Mouse (Mus musculus): ENCODE results near the gene Ap2a2. TPM values are rescaled to one million over a fixed set of nuclear protein-coding genes. Genes with fewer than 3 reads are reported as not detected.
A peak's percentile ranks its signal among the peaks of the same experiment; 100 is the strongest.

Ap2a2 gene
- polyA plus RNA-seq, 1 experiment from 2014 or later = 81.9 TPM

- ATAC-seq (ENCODE audit: insufficient number of reproducible peaks, low FRiP score, low TSS enrichment, low read depth) = peak; percentile 94
- Histone ChIP-seq H3K4me2 (replicated peaks) (peak within 1 kb of the TSS; percentile 78), H3K27me3 (no peaks in the 10 kb centered on the region), H3K4me3 (replicated peaks) (peak within 1 kb of the TSS; percentile 74), H3K36me3 (no peaks in the 10 kb centered on the region), H3K27ac (replicated peaks) (peak within 1 kb of the TSS; percentile 75), H3K9me3 (replicated peaks) (no peaks in the 10 kb centered on the region), H3K4me1 (peaks cover 24% of the 10 kb centered on the region), H3K9ac (peak within 1 kb of the TSS; percentile 62)
- WGBS = under 1% methylated on average over 46 of the region's 46 CpGs
These were observed 22.2 kb upstream of the Ap2a2 start, which contains the start of gene Chid1 for GRCm38 (mm10) chr7:141539556-141540311. Gene Chid1, minus strand, starts transcription at chr7:141539857.

- Histone ChIP-seq H3K4me3 (replicated peaks) (peak overlapping the region; percentile 74), H3K9me3 (replicated peaks) (no peaks in the 10 kb centered on the region), H3K27me3 (no peaks in the 10 kb centered on the region), H3K9ac (no peak overlapping the region), H3K4me1 (peaks cover 24% of the 10 kb centered on the region), H3K27ac (replicated peaks) (peak overlapping the region; percentile 65), H3K36me3 (no peaks in the 10 kb centered on the region), H3K4me2 (replicated peaks) (peak overlapping the region; percentile 78)
- whole genome bisulfite sequencing = 49% methylated on average over 13 of the region's 13 CpGs
- ATAC-seq (ENCODE audit: insufficient number of reproducible peaks, low FRiP score, low TSS enrichment, low read depth) = peak; percentile 62
These were observed 21.5 kb upstream of the Ap2a2 start for GRCm38 (mm10) chr7:141540312-141541081.

- ATAC-seq (ENCODE audit: insufficient number of reproducible peaks, low FRiP score, low TSS enrichment, low read depth) = no peak
- H3K27me3 ChIP-seq = no peaks in the 10 kb centered on the region
- no peaks in the 10 kb centered on the region for H3K36me3 ChIP-seq
- H3K4me1 ChIP-seq = peaks cover 24% of the 10 kb centered on the region
- H3K4me3 ChIP-seq (replicated peaks) = no peak overlapping the region
- no peak overlapping the region for H3K27ac ChIP-seq (replicated peaks)
- no peak overlapping the region for H3K9ac ChIP-seq
- no peaks in the 10 kb centered on the region for H3K9me3 ChIP-seq (replicated peaks)
- no peak overlapping the region for H3K4me2 ChIP-seq (replicated peaks)
- 59% methylated on average over 4 of the region's 4 CpGs for WGBS
These were observed 20.3 kb upstream of the Ap2a2 start for GRCm38 (mm10) chr7:141541681-141542080.

- H3K27me3 ChIP-seq = no peaks in the 10 kb centered on the region
- 90% methylated on average over 2 of the region's 2 CpGs for WGBS
- H3K4me3 ChIP-seq (replicated peaks) = no peak overlapping the region
- H3K9ac ChIP-seq = no peak overlapping the region
- H3K4me2 ChIP-seq (replicated peaks) = no peak overlapping the region
- no peaks in the 10 kb centered on the region for H3K36me3 ChIP-seq
- H3K27ac ChIP-seq (replicated peaks) = no peak overlapping the region
- H3K9me3 ChIP-seq (replicated peaks) = no peaks in the 10 kb centered on the region
- peaks cover 24% of the 10 kb centered on the region for H3K4me1 ChIP-seq
- ATAC-seq (ENCODE audit: insufficient number of reproducible peaks, low FRiP score, low TSS enrichment, low read depth) = no peak
These were observed 19.4 kb upstream of the Ap2a2 start for GRCm38 (mm10) chr7:141542588-141542987.

GRCm38 (mm10) chr7:141544654-141545053 lies 17.3 kb upstream of the Ap2a2 start:
- no peak overlapping the region for H3K4me3 ChIP-seq (replicated peaks)
- no peak for ATAC-seq (ENCODE audit: insufficient number of reproducible peaks, low FRiP score, low TSS enrichment, low read depth)
- no peaks in the 10 kb centered on the region for H3K27me3 ChIP-seq
- H3K9me3 ChIP-seq (replicated peaks) = no peaks in the 10 kb centered on the region
- WGBS = 65% methylated on average over 4 of the region's 4 CpGs
- no peak overlapping the region for H3K27ac ChIP-seq (replicated peaks)
- no peak overlapping the region for H3K4me2 ChIP-seq (replicated peaks)
- H3K4me1 ChIP-seq = peaks cover 13% of the 10 kb centered on the region
- H3K36me3 ChIP-seq = no peaks in the 10 kb centered on the region
- no peak overlapping the region for H3K9ac ChIP-seq

GRCm38 (mm10) chr7:141549432-141550061 lies 12.4 kb upstream of the Ap2a2 start:
- ATAC-seq (ENCODE audit: insufficient number of reproducible peaks, low FRiP score, low TSS enrichment, low read depth) = no peak
- WGBS = 79% methylated on average over 3 of the region's 3 CpGs
- Histone ChIP-seq H3K27me3 (no peaks in the 10 kb centered on the region), H3K4me1 (no peaks in the 10 kb centered on the region), H3K27ac (replicated peaks) (no peak overlapping the region), H3K9ac (no peak overlapping the region), H3K4me2 (replicated peaks) (no peak overlapping the region), H3K36me3 (no peaks in the 10 kb centered on the region), H3K4me3 (replicated peaks) (no peak overlapping the region), H3K9me3 (replicated peaks) (no peaks in the 10 kb centered on the region)

GRCm38 (mm10) chr7:141550464-141550863 lies 11.5 kb upstream of the Ap2a2 start:
- no peak overlapping the region; the same call in 1 of the 2 replicates for H3K27ac ChIP-seq (replicated peaks)
- no peak overlapping the region for H3K9ac ChIP-seq
- no peaks in the 10 kb centered on the region for H3K9me3 ChIP-seq (replicated peaks)
- no peak for ATAC-seq (ENCODE audit: insufficient number of reproducible peaks, low FRiP score, low TSS enrichment, low read depth)
- H3K4me2 ChIP-seq (replicated peaks) = no peak overlapping the region
- no peaks in the 10 kb centered on the region for H3K27me3 ChIP-seq
- no peaks in the 10 kb centered on the region for H3K4me1 ChIP-seq
- 68% methylated on average over 2 of the region's 2 CpGs for WGBS
- H3K4me3 ChIP-seq (replicated peaks) = no peak overlapping the region
- no peaks in the 10 kb centered on the region for H3K36me3 ChIP-seq

GRCm38 (mm10) chr7:141558329-141558776 lies 3.6 kb upstream of the Ap2a2 start:
- Histone ChIP-seq H3K27me3 (no peaks in the 10 kb centered on the region), H3K9ac (no peak overlapping the region), H3K36me3 (no peaks in the 10 kb centered on the region), H3K4me2 (replicated peaks) (no peak overlapping the region), H3K9me3 (replicated peaks) (no peaks in the 10 kb centered on the region), H3K4me3 (replicated peaks) (no peak overlapping the region), H3K4me1 (peaks cover 9% of the 10 kb centered on the region), H3K27ac (replicated peaks) (no peak overlapping the region)
- ATAC-seq (ENCODE audit: insufficient number of reproducible peaks, low FRiP score, low TSS enrichment, low read depth) = no peak
- 66% methylated on average over 4 of the region's 4 CpGs for WGBS

- no peaks in the 10 kb centered on the region for H3K36me3 ChIP-seq
- no peaks in the 10 kb centered on the region for H3K27me3 ChIP-seq
- H3K27ac ChIP-seq (replicated peaks) = no peak overlapping the region
- H3K9ac ChIP-seq = no peak overlapping the region
- H3K4me1 ChIP-seq = peaks cover 15% of the 10 kb centered on the region
- no peak for ATAC-seq (ENCODE audit: insufficient number of reproducible peaks, low FRiP score, low TSS enrichment, low read depth)
- H3K4me3 ChIP-seq (replicated peaks) = no peak overlapping the region
- H3K4me2 ChIP-seq (replicated peaks) = no peak overlapping the region
- no peaks in the 10 kb centered on the region for H3K9me3 ChIP-seq (replicated peaks)
These were observed 3.0 kb upstream of the Ap2a2 start for GRCm38 (mm10) chr7:141558946-141559345.

GRCm38 (mm10) chr7:141559726-141560325 lies 2.1 kb upstream of the Ap2a2 start:
- no peaks in the 10 kb centered on the region for H3K9me3 ChIP-seq (replicated peaks)
- H3K27ac ChIP-seq (replicated peaks) = no peak overlapping the region
- 78% methylated on average over 2 of the region's 2 CpGs for WGBS
- no peaks in the 10 kb centered on the region for H3K36me3 ChIP-seq
- H3K27me3 ChIP-seq = no peaks in the 10 kb centered on the region
- no peak for ATAC-seq (ENCODE audit: insufficient number of reproducible peaks, low FRiP score, low TSS enrichment, low read depth)
- no peak overlapping the region for H3K4me2 ChIP-seq (replicated peaks)
- no peak overlapping the region for H3K9ac ChIP-seq
- H3K4me3 ChIP-seq (replicated peaks) = no peak overlapping the region
- peaks cover 24% of the 10 kb centered on the region for H3K4me1 ChIP-seq

- no peak overlapping the region for H3K9ac ChIP-seq
- H3K27me3 ChIP-seq = no peaks in the 10 kb centered on the region
- 72% methylated on average over 4 of the region's 4 CpGs for WGBS
- H3K4me3 ChIP-seq (replicated peaks) = no peak overlapping the region
- H3K4me2 ChIP-seq (replicated peaks) = no peak overlapping the region
- peaks cover 24% of the 10 kb centered on the region for H3K4me1 ChIP-seq
- H3K9me3 ChIP-seq (replicated peaks) = no peaks in the 10 kb centered on the region
- H3K27ac ChIP-seq (replicated peaks) = no peak overlapping the region
- H3K36me3 ChIP-seq = no peaks in the 10 kb centered on the region
- no peak for ATAC-seq (ENCODE audit: insufficient number of reproducible peaks, low FRiP score, low TSS enrichment, low read depth)
These were observed 1.5 kb upstream of the Ap2a2 start for GRCm38 (mm10) chr7:141560471-141560870.
